Mouse (Mus musculus) MEL (cell line): ENCODE measurements around the gene Rtn1.

Experiments used
- CTCF ChIP-seq, 3 experiments: IDR thresholded peaks in 2 of 3; conservative IDR thresholded peaks in 1 of 3; 2 replicates each; pipeline ENCODE4 v1.5.1; 2011 to 2012; ENCODE audit warnings: low read length in 3 of 3, low read depth in 2 of 3, mild to moderate bottlenecking in 2 of 3, improper control_type of control experiment in 1 of 3, inconsistent platforms in 1 of 3, mixed read lengths in 1 of 3, moderate library complexity in 1 of 3; ENCODE audit not compliant: control insufficient read depth in 1 of 3, insufficient read depth in 1 of 3, poor library complexity in 1 of 3, severe bottlenecking in 1 of 3
- E2F4 ChIP-seq: IDR thresholded peaks from 2 replicates; pipeline ENCODE4 v1.6.1; 2011; ENCODE audit warnings: low read depth, low read length, improper control_type of control experiment, borderline replicate concordance
- EP300 ChIP-seq, 2 experiments: IDR thresholded peaks; 2 replicates each; pipeline ENCODE4 v1.6.1; 2011; ENCODE audit warnings: improper control_type of control experiment in 2 of 2, low read length in 2 of 2, low read depth in 1 of 2, mild to moderate bottlenecking in 1 of 2
- GATA1 ChIP-seq: IDR thresholded peaks from 2 replicates; pipeline ENCODE4 v1.6.1; 2011; ENCODE audit warnings: low read depth, low read length, improper control_type of control experiment
- MAZ ChIP-seq: IDR thresholded peaks from 2 replicates; pipeline ENCODE4 v1.6.1; 2012; ENCODE audit warnings: low read depth, mild to moderate bottlenecking, inconsistent platforms, low read length, improper control_type of control experiment
- MYB ChIP-seq: IDR thresholded peaks from 2 replicates; pipeline ENCODE4 v1.6.1; 2011; ENCODE audit warnings: mild to moderate bottlenecking, low read depth, low read length, improper control_type of control experiment
- MYC ChIP-seq: IDR thresholded peaks from 2 replicates; pipeline ENCODE4 v1.6.1; 2011; ENCODE audit warnings: low read depth, mild to moderate bottlenecking, low read length, improper control_type of control experiment, moderate library complexity
- TAL1 ChIP-seq: IDR thresholded peaks from 2 replicates; pipeline ENCODE4 v1.6.1; 2012; ENCODE audit warnings: mild to moderate bottlenecking, inconsistent platforms, low read length, moderate library complexity, mixed read lengths

- TF ChIP-seq MYB (no peak), GATA1 (no peak), EP300 (IDR thresholded peaks at IDR 0.05; ENCODE audit: low read depth in 1 of 2, low read length in 2 of 2) (no peak), MYC (no peak), TAL1 (no peak), CTCF (IDR thresholded peaks at IDR 0.05 in 2 of 3, conservative IDR thresholded peaks at IDR 0.05 in 1 of 3; ENCODE audit: control insufficient read depth in 1 of 3, insufficient read depth in 1 of 3, low read depth in 2 of 3, low read length in 3 of 3, poor library complexity in 1 of 3, severe bottlenecking in 1 of 3) (no peak), E2F4 (no peak), MAZ (no peak)
Measured at GRCm38 (mm10) chr12:72343639-72344038, 65.2 kb downstream of the Rtn1 start.
